Mouse (Mus musculus): Measurements from ENCODE around the gene Shisal1.

- no peak for TF ChIP-seq POLR2A (IDR thresholded peaks at IDR 0.05; ENCODE audit: insufficient read length, low read depth)
- no peak for TF ChIP-seq USF1 (IDR thresholded peaks at IDR 0.05; ENCODE audit: low read depth)
These were observed 60.8 kb downstream of the Shisal1 start for GRCm38 (mm10) chr15:84385995-84386565.

All from myocyte (in vitro differentiated cells).